Mouse (Mus musculus) adrenal gland, adult (tissue): ENCODE measurements around the gene Cd151.

Experiments used
- DNase-seq, 2 experiments: peaks; one replicate each; pipeline ENCODE4 v3.0.0; 2022 to 2023; ENCODE audit warnings: low spot score in 1 of 2; ENCODE audit not compliant: inconsistent age in 2 of 2

Cd151 gene

GRCm38 (mm10) chr7:141457236-141457635 is 10.0 kb upstream of the Cd151 start:
- no peak for DNase-seq

GRCm38 (mm10) chr7:141457986-141458660 is 9.1 kb upstream of the Cd151 start:
- peak; percentile 67 to 85 for DNase-seq

GRCm38 (mm10) chr7:141458661-141459060 is 8.5 kb upstream of the Cd151 start:
- peak in 1 of 2 experiments; percentile 32 for DNase-seq

GRCm38 (mm10) chr7:141459301-141459711 is 7.9 kb upstream of the Cd151 start:
- peak; percentile 49 to 70 for DNase-seq

- DNase-seq, result peak in 1 of 2 experiments; percentile 20
Observed at GRCm38 (mm10) chr7:141460001-141460390, 7.2 kb upstream of the Cd151 start.

- DNase-seq, result peak; percentile 32 to 65
Observed at GRCm38 (mm10) chr7:141460391-141461113, 6.6 kb upstream of the Cd151 start, which contains the start of gene Cracr2b. Gene Cracr2b (plus strand): TSS chr7:141461094.

GRCm38 (mm10) chr7:141461521-141462332 is 5.5 kb upstream of the Cd151 start:
- DNase-seq, result peak; percentile 46 to 68

GRCm38 (mm10) chr7:141462333-141462821 is 4.8 kb upstream of the Cd151 start:
- DNase-seq, result peak; percentile 20 to 66

- peak; percentile 67 to 82 for DNase-seq
Observed at GRCm38 (mm10) chr7:141463824-141464602, 3.2 kb upstream of the Cd151 start.

- DNase-seq, result peak; percentile 44 to 62
Observed at GRCm38 (mm10) chr7:141464603-141465201, 2.5 kb upstream of the Cd151 start.

GRCm38 (mm10) chr7:141465388-141466044 is 1.7 kb upstream of the Cd151 start:
- DNase-seq, result peak; percentile 43 to 52

GRCm38 (mm10) chr7:141466045-141466394 is 1.2 kb upstream of the Cd151 start:
- peak; percentile 65 to 73 for DNase-seq

GRCm38 (mm10) chr7:141466607-141467148 is 514 bp upstream of the Cd151 start:
- peak in 1 of 2 experiments; percentile 51 for DNase-seq

- peak; percentile 72 to 87 for DNase-seq
Observed at GRCm38 (mm10) chr7:141468164-141468521, 951 bp downstream of the Cd151 start.

GRCm38 (mm10) chr7:141468522-141469211 is 1.5 kb downstream of the Cd151 start:
- DNase-seq, result peak; percentile 89 to 96

- no peak for DNase-seq
Observed at GRCm38 (mm10) chr7:141469352-141469751, 2.2 kb downstream of the Cd151 start.

- DNase-seq, result peak; percentile 37 to 62
Observed at GRCm38 (mm10) chr7:141469901-141470636, 2.9 kb downstream of the Cd151 start.

GRCm38 (mm10) chr7:141470637-141470944 is 3.4 kb downstream of the Cd151 start:
- no peak for DNase-seq
